Mouse (Mus musculus): ENCODE results near the gene Ext2.

- no peak for TF ChIP-seq CTCF (IDR thresholded peaks at IDR 0.05; ENCODE audit: low read depth)
- TF ChIP-seq EP300 (IDR thresholded peaks at IDR 0.05; ENCODE audit: low read depth): no peak
These were observed 119.1 kb downstream of the Ext2 start for GRCm38 (mm10) chr2:93702936-93703926.

All from liver, postnatal 0 days (tissue).